Mouse (Mus musculus): ENCODE measurements around the gene Csnk2a1.
"Not testable (repeated sequence)": the region's sequence is repeated elsewhere in the genome, so short reads cannot be mapped to it uniquely, and the experiment has no call there.

The Csnk2a1 gene

DNA sequence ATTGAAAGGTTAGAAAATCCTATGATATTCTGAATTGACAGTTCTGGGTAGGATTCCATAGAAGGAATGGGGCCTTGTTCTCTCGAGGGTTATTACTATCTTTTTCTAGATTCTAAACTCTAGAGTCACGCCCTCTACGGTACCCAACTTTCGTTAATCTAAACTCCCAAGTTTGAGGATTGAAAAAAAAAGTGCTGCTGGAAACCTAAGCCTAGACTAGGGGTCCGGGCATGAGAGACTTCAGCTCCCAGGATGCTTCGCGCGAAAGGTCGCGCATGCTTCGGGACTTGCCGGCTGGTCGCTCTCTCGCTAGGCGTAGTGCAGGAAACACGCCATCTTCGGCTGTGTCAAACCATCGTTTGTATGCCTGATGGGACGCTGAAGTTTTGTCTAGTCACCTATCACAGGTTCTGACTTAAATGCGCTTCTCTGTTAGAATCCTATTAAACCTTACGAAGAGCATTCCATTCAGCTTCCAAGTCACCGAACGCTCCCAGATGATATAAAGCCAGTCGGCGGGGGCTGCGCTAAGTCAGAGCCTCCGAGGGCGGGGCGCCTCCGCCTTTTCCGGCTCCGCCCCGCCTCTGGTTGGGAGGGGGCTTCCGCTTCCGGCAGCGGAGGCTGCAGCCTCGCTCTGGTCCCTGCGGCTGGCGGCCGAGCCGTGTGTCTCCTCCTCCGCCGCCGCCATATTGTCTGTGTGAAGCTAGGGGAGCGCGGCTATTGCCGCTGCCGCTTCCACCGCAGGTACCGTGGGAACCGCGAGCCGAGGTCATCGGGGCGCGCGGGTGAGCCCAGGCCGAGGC lies at the start of gene Csnk2a1:
Gene Csnk2a1, plus strand, starts transcription at position 592 of the 803 bp plus-strand sequence.
- DNase-seq = peak; percentile 81 to 89

DNA sequence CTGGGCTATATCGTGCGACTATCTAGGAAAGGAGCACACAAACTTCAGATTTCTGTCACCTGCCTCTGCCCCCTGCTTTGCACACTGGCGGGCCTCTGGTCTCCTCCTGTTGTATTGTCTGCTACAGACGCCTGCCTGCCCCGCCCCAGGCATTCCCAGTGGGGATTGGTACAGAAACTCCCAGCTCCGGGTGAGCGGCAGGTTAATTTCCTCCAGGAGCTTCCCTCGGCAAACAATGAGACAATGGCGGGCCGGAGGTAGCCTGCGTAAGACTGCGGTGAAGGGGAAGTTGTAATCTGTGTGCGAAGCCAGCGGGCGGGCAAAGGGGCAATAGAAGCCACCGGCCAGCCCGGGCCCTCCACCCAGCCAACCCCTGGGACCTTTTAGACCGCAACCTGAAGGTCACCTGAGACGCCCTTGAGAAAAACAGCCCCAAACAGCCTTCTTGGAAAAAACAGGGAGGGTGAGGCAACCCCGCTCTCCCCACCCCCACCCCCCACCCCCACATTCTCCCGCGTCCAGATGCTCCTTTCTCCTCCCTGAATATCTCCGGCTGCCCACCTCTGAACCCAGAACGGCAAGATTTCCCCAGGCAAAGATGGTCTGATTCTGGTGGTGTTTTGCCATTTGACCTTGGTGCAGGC lies 49.4 kb upstream of the Csnk2a1 start:
- DNase-seq = no peak

DNA sequence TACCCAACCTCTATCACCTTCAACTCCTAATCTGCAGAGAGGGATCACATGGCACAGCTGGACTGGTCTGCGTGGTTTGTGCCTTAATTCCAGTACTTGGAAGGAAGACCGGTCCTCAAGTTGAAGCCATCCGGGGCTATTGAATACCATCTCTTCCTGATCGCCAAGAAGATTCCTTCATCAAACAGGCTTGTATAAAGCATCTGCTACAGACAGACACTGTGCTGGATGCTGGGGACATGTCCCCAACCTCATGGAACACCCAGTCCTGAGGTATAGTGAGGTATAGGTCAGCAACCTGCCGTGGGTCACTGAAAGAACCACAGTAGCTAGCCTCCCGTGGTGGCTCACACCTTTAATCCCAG lies 48.9 kb upstream of the Csnk2a1 start:
- DNase-seq = no peak

DNA sequence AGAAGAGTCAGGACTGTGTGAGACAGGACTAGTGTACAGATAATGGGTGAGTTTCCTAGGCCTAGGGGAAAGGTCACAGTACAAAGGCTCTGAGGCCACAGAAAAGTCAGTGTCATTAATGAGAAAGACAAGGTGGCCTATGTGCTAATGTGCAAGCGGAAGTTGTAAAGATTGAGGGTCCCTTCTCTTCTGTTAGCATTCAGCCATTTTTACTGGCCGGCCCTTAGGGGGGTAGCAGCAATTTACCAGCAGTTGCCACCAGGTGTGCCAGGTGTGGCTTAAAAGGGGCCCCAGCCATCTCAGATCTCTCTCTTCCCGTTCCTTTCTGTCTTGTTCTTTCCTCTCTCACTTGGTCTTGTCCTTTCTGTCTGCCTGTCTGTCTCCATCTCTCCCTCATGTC lies 48.3 kb upstream of the Csnk2a1 start:
- DNase-seq = no peak

DNA sequence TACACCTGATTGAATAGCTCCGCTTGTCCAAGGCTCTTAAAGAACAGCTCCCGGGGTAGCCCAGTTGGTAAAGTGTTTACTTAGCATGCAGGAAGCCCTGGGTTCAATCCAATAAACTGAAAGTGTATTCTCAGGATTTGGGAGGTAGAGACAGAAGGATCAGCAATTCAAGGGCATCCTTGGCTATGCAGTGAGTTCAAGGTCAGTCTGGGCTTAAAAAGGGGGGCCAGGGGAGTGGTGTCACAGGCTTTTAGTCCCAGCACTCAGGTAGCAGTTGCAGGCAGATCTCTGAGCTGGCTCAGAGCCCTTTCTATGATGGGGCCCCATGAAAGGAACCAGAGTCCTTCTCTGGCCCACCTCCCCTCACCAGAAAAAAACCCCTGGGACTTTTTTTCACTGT lies 47.3 kb upstream of the Csnk2a1 start:
- no peak for DNase-seq

DNA sequence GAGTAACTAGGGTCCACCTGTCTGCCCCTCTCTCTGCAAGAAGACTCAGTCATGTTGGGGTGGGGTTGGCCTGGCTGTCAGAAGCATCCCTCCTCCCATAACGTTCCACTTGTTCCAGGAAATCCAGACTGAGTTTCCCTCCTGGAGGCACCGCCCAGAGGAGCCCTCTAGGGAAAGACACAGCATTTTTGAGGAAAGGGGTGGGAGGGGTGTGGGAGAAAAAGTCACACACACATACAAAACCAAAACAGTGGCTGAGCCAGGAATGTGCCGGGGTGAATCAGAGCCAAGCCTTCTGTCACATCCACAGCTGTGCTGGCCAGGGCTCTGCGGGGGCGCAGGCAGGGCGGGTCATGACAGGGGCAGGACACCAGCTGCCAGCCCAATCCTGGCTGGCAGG lies 46.3 kb upstream of the Csnk2a1 start:
- DNase-seq = no peak

DNA sequence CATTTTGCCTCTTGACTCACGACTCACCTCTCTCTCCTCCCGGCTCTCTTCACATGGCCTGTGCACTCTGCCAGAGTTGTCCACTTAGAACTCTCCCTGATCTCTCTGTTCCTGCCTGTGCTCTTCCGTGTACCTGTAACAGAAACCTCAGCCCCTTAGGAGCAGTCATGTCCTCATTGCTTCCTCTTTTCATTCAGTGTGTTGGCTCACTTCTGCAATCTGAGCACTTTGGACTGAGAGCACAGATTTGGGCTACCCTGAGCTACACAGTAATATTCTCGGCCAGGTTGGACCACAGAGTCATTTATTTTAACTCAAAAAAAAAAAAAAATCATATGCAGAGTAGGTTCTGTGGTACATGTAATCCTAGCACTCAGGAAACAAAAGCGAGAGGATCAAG lies 39.5 kb upstream of the Csnk2a1 start:
- no peak for DNase-seq

DNA sequence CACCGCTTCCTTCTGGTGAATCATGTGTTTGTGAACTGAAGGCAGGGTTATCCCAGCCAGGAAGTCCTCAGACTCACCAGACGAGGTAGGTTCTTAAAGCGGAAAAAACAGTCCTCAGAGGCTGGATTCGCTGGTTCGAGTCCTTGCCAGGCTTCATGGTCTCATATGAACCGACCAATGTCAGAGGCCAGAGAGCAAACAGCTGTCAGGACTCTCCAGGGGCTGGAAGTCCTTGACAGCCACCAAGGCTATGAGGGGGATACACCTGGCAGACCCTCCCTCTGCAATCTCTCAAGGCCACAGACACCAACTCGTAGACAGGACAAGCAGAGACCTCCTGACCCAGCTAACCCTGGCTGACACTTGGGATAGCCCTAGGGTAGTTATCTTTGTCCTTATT lies 37.4 kb upstream of the Csnk2a1 start:
- DNase-seq = no peak

DNA sequence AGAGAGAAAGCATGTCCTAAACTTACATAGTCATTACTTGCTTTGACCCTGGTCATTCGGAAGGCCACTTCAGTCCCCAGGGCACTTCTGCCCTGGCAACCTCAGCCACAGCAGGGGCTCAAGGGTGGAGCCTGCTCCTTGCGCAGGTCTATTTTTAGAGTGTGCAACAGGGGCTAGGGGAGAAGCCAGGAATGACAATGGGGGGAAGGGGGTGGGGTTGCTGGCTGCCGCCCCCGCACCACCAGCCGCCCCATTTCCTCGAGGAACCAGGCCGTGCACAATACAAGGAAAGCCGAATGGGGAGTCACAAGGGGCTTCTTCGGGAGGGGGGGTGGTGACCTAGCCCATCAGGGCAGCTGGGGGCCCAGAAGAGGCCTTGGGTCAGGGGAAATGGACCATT lies 37.0 kb upstream of the Csnk2a1 start:
- DNase-seq = no peak

DNA sequence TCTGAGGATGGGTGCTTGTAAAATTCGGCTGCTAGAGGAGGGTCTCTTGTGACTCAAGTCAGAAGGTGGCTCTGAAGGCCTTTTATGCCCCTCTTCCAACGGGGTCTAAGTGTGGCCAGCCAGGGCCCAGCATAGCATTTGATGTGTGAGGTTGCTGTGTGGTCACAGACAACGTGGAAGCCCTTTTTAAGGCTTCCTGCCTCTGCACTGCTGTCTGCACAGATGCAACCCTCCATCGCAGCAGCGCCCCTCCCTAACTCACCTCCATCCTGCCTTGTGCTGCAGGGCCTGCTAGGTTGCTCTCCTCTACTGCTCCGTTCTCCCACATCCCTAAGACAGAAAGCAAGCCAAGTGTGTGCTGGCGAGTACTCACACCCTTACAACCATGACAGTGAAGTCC lies 36.5 kb upstream of the Csnk2a1 start:
- no peak for DNase-seq

DNA sequence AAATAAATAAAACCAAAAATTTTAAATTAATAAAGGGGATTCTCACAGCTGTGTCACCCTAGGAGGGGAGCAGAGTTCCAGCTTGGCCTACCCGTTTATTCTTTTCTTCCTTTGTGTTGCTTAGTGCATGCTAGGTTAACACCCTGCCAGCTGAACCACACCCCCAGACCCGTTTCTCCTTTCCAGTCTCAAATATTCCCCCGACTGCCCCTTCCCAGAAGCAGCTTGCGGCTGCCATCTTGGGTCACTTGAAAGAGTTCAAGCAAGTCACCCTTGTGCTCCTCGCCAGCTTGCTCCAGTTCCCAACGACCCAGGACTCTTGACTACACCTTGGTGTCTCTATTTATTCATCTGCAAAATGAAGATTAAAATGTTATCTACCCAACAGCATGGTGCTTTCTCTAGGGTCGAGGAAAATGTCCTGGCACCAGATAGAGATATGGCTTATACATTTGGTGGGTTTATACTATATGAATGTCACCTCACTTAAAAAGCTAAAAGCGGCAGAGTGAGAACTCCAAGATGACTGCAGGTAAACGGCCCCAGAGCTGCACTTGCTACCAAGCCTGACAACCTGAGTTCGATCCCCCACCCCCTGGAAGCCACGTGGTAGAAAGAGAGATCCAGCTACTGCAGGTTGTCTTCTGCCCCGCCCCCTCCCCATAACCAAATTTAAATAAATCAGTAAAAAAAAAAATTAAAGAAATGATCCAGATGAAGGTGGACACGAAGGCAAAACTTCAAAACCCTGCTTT lies 33.9 kb upstream of the Csnk2a1 start:
- no peak for DNase-seq

DNA sequence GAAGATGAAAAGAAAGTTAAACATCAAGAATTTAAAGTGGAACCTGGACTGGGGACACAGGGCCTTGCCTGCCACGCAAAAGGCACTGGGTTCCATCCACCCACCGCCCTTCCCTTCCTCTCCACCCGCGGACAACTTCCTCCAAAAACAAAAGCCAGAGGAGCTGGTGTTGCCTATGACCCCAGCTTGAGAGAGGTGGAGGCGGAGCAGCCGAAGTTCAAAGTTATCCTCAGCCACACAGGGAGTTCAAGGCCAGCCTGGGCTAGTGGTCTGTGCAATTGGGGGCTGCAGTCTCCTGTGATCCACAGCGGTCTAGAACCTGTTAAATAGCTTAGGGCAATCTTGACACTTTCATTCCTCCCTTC lies 33.3 kb upstream of the Csnk2a1 start:
- DNase-seq = no peak

DNA sequence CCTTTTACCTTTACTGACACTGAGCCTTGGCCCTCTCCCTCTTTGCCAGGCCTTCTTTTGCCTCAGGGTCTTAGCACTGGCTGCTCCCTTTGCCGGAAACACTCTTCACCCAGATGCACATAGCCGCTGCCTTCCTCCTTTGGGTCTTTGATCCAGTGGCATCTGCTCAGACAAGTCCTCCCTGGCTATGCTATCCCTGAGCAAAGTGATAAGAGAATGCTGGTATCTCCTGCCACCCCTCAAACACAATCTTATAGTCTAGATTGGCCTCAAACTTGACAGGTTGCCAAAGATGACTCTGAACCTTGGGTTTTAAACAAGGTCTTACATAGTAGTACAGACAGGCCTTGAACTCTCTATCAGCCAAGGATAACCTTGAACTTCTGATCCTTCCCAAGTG lies 32.1 kb upstream of the Csnk2a1 start:
- DNase-seq = no peak

DNA sequence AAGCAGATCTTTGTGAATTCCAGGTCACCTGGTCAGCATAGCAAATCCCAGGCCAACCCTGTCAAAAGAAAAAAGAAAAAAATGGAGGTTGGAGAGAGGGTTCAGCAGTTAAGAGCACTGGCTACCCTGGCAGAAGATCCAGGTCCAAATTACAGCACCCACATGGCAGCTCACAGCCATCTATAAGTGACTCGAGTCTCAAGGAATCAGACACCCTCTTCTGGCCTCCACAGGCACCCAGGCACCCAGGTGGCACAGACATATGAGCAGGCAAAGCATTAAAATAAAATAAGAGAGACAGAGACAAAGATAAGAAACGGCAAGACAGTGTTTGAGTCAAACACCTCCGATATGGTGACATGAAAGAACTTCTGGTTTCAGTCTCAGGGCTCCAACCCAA lies 29.7 kb upstream of the Csnk2a1 start:
- no peak for DNase-seq

DNA sequence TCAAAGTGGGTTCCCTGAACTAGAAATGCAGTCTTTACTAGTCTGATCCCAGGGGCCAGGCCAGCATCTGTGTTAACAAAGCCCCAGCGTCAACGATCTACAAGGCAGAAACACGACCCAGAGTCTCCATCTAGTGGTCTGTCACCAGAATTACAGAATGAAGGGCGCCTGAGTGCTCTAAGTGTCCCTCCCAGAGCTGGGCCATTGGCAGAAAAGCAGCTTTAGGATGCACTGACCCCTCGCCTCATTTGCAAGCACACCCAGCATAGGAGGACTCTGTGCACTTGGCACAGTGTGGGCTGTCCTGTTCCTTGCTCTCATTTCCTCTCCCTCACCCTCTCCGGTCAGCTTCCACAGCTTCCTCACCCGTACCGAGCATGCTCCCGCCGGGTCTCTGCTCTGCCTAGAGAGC lies 29.3 kb upstream of the Csnk2a1 start:
- DNase-seq = peak in 1 of 2 experiments; percentile 18

DNA sequence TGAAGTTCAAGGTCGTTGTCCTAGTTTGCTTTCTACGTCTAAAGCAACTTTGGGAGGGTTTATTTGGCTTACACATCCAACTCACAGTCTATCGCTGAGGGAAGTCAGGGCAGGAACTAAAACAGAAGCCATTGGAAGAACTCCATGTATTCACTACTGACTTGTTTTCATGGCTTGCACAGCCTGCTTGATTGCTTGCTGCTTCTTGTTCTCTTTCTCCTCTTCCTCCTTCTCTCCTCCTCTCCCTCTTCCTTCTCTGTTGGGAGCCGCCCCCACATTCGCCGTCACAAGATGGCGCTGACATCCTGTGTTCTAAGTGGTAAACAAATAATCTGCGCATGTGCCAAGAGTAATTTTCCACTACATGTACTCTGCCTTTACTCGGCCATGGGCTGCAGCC lies 20.5 kb upstream of the Csnk2a1 start:
- not testable (repeated sequence) for DNase-seq

DNA sequence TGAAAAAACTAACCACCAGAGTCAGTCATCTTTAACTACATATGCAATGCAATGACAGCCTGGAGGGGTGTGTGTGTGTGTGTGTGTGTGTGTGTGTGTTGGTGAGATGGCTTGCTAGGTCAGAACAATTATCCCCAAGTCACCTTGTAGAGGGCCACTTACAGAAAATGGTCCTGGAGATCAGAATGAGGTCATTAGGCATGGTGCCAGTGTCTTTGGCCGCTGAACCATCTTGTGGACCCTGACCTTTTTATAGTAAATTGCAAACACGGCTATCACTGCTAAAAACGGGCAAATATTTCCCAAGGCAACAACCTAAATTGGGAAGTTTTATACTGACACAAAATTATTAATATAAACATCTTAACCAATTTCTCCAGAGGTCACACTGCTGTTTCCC lies 14.8 kb upstream of the Csnk2a1 start:
- no peak for DNase-seq

DNA sequence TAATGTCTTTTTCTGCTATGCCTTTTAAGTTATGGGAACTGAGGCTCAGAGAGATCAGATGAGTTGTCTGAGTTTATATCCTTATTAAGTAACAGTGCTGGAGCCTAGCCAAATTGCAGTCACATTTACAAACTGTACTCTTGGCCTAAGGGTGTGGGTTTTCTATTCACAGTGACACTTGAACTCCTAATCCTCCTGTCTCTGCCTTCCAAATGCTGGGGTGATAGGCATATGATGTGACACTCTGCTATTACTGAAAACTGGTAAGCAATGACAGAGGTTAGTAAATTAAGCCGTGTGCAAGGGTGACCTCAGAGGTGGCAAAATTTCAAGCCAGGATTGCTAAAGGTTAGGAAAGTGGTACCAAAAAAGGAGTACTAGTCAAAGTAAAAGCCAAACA lies 9.7 kb upstream of the Csnk2a1 start:
- no peak for DNase-seq

DNA sequence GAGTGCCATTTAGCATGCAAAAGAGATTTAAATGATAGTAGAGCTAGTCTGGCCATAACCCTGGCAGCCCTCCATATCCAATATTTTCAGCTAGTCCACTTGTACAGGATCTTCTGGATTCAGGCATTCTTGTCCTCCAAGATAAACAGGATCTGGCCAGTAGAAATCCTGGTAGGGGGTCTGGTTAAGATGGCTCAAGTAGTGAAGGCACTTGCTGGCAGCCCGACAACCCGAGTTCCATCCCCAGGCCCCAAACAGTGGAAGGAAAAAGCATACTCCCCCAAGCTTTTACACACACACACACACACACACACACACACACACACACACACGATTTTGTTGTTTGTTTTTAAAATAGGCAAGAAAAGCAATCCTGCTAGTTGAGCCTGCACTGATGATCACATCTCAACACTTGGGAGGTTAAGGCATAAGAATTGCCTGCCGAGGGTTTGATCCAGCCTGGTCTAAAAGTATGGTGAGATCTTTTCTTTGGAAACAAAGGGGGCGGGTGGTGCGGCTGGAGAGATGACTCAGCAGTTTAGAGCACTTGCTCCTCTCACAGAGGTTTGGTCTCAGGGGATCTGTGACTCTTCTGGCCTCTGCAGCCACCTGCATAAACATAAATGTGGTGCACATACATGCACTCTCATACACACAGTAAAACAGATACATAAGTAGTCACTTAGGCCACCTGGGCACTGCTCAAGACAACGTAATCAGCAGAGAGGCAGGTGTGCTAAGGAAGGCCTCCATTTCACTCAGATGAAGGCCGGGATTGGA lies 2.9 kb upstream of the Csnk2a1 start:
- no peak for DNase-seq

DNA sequence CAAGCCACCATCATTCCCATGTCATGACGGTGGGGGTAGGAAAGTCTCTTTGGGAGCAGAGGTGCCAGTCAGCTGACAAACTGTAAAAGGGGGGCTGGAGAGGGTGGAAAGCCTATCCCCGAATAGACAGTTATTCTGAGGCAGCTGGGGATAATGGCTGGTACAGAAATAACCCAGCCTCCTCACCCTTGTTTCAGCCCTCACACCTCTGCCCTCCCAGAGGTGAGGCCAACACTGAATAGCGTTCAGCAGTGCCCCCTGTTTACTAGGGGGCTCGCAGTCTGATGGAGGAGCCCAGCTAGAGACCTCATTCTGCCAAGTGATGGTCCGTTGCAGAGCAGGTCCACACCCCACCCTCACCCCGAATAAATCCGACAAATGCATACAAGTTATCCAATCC lies 1.1 kb upstream of the Csnk2a1 start:
- DNase-seq = no peak

DNA sequence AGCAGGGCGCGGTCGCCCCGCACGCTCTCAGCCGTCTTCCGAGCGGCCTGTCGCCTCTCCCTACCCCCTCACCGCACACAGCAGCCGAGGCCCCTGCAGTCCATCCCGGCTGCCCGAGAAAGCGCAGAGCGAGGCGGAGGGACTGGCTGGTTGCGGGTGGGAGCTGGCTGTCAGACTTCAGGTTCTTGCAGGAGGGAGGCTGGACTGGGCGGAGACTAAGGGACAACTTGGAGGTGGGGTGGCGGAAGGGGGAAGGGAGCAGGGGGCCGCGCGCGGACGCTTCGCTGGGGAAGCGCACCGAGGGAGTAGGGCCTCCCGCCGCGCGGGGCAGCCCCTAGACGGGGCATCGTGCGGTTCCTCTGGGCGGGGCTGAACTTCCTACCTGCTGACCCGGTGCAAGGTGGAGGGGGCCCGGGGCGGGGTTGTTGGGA lies 427 bp downstream of the Csnk2a1 start:
- peak; percentile 57 to 67 for DNase-seq

DNA sequence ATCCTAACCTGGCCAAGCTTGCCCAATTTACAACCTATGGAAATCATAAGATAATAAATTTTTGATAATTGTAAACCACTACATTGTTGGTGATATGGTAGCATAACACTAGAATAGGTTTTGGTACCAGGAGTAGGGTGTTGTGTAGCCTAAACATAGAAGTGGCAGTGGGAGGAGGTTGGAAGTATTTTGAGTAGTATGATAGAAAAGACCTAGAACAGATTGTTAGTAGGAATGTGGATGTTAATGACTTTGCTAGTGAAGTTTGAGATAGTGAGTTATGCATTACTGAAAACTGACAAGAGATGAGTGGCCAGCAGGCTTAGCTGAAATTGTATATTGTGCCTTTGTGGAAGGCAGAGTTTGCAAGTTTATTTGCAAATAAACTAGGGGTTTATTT lies 3.4 kb downstream of the Csnk2a1 start:
- no peak for DNase-seq

DNA sequence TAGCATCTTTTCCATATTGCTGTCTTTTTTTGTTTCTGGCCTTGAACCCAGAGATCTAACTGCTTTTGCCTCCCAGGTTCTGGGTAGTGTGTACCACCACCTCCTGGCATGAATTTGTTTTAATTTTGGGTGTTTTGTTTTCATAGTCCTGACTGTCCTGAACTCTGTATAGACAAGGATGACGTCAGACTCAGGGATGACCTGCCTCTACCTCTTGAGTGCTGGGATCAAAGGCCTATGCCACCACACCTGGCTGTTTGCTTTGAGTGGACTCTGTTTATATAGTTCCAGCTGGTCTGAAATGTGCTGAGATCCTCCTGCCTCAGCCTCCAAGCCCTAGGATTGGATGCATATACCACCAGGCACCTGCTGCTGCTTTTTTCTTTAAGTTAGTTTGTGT lies 11.3 kb downstream of the Csnk2a1 start:
- DNase-seq = no peak
